Mouse (Mus musculus) monocyte, adult 5-6 weeks (primary cell): Measurements from ENCODE around the gene Vmn2r26. TPM values are rescaled to one million over a fixed set of nuclear protein-coding genes. Genes with fewer than 3 reads are reported as not detected.
"Not testable (repeated sequence)": the region's sequence is repeated elsewhere in the genome, so short reads cannot be mapped to it uniquely, and the experiment has no call there.

Experiments
- ATAC-seq: fragments of 153-309, 156-312 bp; replicated peaks from 2 replicates; pipeline ENCODE4 v1.8.0; 2017; ENCODE audit warnings: mild to moderate bottlenecking; ENCODE audit not compliant: low TSS enrichment, insufficient number of reproducible peaks, severe bottlenecking, poor library complexity, low FRiP score
- total RNA-seq: library from RNA; stranded (forward); fragments of 200-1000, 200-491, 200-594 nt; gene quantifications from 3 replicates; pipeline ENCODE4 v1.2.3, GENCODE M21; 2017

The Vmn2r26 gene
- 0.19 to 0.29 TPM (median 0.21 TPM) in 3 replicates for total RNA-seq

- not testable (repeated sequence) for ATAC-seq
Observed at GRCm38 (mm10) chr6:124024268-124024667, at the start of gene Vmn2r26. Gene Vmn2r26 (plus strand): TSS chr6:124024568.

- no peak for ATAC-seq
Observed at GRCm38 (mm10) chr6:124020841-124021240, 3.5 kb upstream of the Vmn2r26 start.

- no peak for ATAC-seq
Observed at GRCm38 (mm10) chr6:124048388-124048787, 24.0 kb downstream of the Vmn2r26 start.

GRCm38 (mm10) chr6:124053611-124054010, 29.2 kb downstream of the Vmn2r26 start:
- not testable (repeated sequence) for ATAC-seq

GRCm38 (mm10) chr6:124102334-124102733, 78.0 kb downstream of the Vmn2r26 start:
- no peak for ATAC-seq

Other genes with a start within 250 kb of the Vmn2r26 start
- not detected in 3 replicates for gene Vmn2r24, start 245.7 kb upstream of the Vmn2r26 start, total RNA-seq
- not detected in 3 replicates for gene Vmn2r25, start 171.1 kb upstream of the Vmn2r26 start, total RNA-seq
- 0.75 TPM in 1 of 3 replicates, not detected in the others for gene Vmn2r27, start 207.3 kb downstream of the Vmn2r26 start, total RNA-seq